Comparison of ENCODE assay signal across 8 mouse cellular contexts in the genomic region with DNA sequence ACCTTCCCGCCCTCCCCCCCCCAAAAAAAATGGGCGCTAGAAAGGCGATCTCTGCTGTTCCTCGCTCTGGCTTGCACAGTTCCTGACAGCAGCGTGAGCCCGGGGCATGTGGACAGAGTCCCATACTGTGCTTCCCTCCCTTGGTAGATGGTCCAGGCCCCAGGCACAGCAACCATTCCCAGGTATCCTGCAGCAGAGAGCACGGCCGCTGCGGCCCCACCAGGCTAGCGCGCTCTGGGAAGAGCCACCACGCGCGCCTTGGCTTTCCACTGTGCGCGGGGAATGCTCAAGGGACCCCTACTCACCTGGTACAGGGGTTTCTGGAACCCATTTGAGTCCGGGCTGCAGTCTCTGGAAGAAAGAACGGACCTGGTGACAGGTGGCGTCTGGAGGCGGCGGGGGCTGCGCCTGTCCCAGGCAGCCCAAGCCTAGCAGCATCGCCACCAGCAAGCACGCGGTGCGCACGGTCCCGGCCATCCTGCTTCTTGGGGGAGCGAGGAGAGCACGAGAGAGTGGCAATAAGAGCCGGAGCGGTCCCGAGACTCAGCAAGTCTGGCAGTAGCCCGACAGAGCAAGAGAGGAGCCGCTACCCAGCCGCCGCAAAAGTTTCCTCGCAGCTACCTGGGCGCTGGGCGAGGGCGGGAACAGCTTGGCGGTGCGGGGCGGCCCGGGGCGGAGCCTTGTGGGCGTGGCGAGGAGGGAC. TPM values are rescaled to one million over a fixed set of nuclear protein-coding genes. Genes with fewer than 3 reads are reported as not detected.
DNase-seq lines count a peak whose midpoint lies in the region; ATAC-seq lines count a peak whose summit lies in the region.

A gene (minus strand): TSS at position 623 of the 703 bp plus-strand sequence.

- peak within 1 kb of the TSS; percentile 66 for H3K4me2 ChIP-seq in intestine, embryonic 15.5 days (replicated peaks)
- H3K4me2 ChIP-seq in liver, embryonic 15.5 days = peak within 1 kb of the TSS; percentile 58
- peak within 1 kb of the TSS; percentile 84 for H3K4me2 ChIP-seq in neural tube, embryonic 15.5 days

- no peaks in the 10 kb centered on the region for H3K27me3 ChIP-seq in intestine, embryonic 15.5 days (replicated peaks)
- H3K27me3 ChIP-seq in liver, embryonic 15.5 days = peaks cover 39% of the 10 kb centered on the region
- peaks cover 19% of the 10 kb centered on the region; the same call in 1 of the 2 replicates for H3K27me3 ChIP-seq in neural tube, embryonic 15.5 days (replicated peaks)

- H3K4me3 ChIP-seq in intestine, embryonic 15.5 days (replicated peaks) = peak within 1 kb of the TSS; percentile 52
- peak within 1 kb of the TSS; percentile 47 for H3K4me3 ChIP-seq in liver, embryonic 15.5 days (replicated peaks)
- peak within 1 kb of the TSS; percentile 47 for H3K4me3 ChIP-seq in neural tube, embryonic 15.5 days (replicated peaks)

- peak within 1 kb of the TSS; percentile 60 for H3K9ac ChIP-seq in intestine, embryonic 15.5 days
- no peak within 1 kb of the TSS for H3K9ac ChIP-seq in liver, embryonic 15.5 days
- peak within 1 kb of the TSS; percentile 42 for H3K9ac ChIP-seq in neural tube, embryonic 15.5 days (replicated peaks)

- ATAC-seq in CD4-positive, CD25-positive, alpha-beta regulatory T cell, adult 4 months = no peak
- ATAC-seq in granulocyte monocyte progenitor cell, adult 5-6 weeks (replicated peaks; ENCODE audit: poor library complexity, severe bottlenecking) = peak; percentile 38
- ATAC-seq in intestine, embryonic 15.5 days = peak; percentile 97
- peak; percentile 19; the same call in 1 of the 2 replicates for ATAC-seq in liver, embryonic 15.5 days (ENCODE audit: insufficient read depth)
- ATAC-seq in neural tube, embryonic 15.5 days (ENCODE audit: low FRiP score) = peak; percentile 89

- 22% methylated on average over 48 of the region's 48 CpGs for WGBS in intestine, embryonic 15.5 days
- 25% methylated on average over 48 of the region's 48 CpGs for WGBS in liver, embryonic 15.5 days (ENCODE audit: insufficient replicate concordance)
- WGBS in neural tube, embryonic 15.5 days = 19% methylated on average over 48 of the region's 48 CpGs

- peak; percentile 31 for DNase-seq in CD4-positive, CD25-positive, alpha-beta regulatory T cell, adult 2 months (ENCODE audit: low read depth, low spot score)
- peak; percentile 12 for DNase-seq in c-Kit-positive CD71-negative TER-119-negative erythroid progenitor cells, embryonic 14.5 days (ENCODE audit: low read depth)
- DNase-seq in thymus, postnatal 36 days = peak; percentile 58 to 66

- H3K36me3 ChIP-seq in intestine, embryonic 15.5 days = no peaks in the 10 kb centered on the region
- H3K36me3 ChIP-seq in liver, embryonic 15.5 days (replicated peaks) = no peaks in the 10 kb centered on the region
- no peaks in the 10 kb centered on the region for H3K36me3 ChIP-seq in neural tube, embryonic 15.5 days

- peak within 1 kb of the TSS; percentile 80 for H3K27ac ChIP-seq in intestine, embryonic 15.5 days
- no peak within 1 kb of the TSS for H3K27ac ChIP-seq in liver, embryonic 15.5 days (replicated peaks)
- H3K27ac ChIP-seq in neural tube, embryonic 15.5 days (replicated peaks) = no peak within 1 kb of the TSS; the same call in 1 of the 2 replicates

- no peaks in the 10 kb centered on the region for H3K4me1 ChIP-seq in intestine, embryonic 15.5 days (replicated peaks)
- no peaks in the 10 kb centered on the region for H3K4me1 ChIP-seq in liver, embryonic 15.5 days (replicated peaks)
- H3K4me1 ChIP-seq in neural tube, embryonic 15.5 days = 0 out of 2 replicates have a peak, but pooled peaks cover 13% of the 10 kb centered on the region

- no peaks in the 10 kb centered on the region for H3K9me3 ChIP-seq in intestine, embryonic 15.5 days
- H3K9me3 ChIP-seq in liver, embryonic 15.5 days (replicated peaks) = no peaks in the 10 kb centered on the region
- H3K9me3 ChIP-seq in neural tube, embryonic 15.5 days (replicated peaks) = no peaks in the 10 kb centered on the region

RNA-seq across cellular contexts. Expression of the gene that starts here (rescaled TPM):
- not detected for polyA plus RNA-seq in CD4-positive, CD25-positive, alpha-beta regulatory T cell, adult 4 months (2017; shearing (Covaris generic))
- 2.2 and 6.1 TPM in 2 replicates for total RNA-seq in granulocyte monocyte progenitor cell, adult 5-6 weeks (2014; fragmentation: Nextera tagmentation)
- total RNA-seq in granulocyte monocyte progenitor cell, adult 5-6 weeks (2017) = 3.6 and 4.3 TPM in 2 replicates
- polyA plus RNA-seq in intestine, embryonic 15.5 days (2015; fragmentation: Nextera tagmentation; extraction: Ambion mirVana) = 505 and 604 TPM in 2 replicates
- 268 and 289 TPM in 2 replicates for polyA plus RNA-seq in liver, embryonic 15.5 days (2015; fragmentation: Nextera tagmentation; extraction: Ambion mirVana)
- polyA plus RNA-seq in neural tube, embryonic 15.5 days (2015; fragmentation: Nextera tagmentation; extraction: Ambion mirVana) = 86.6 and 128 TPM in 2 replicates

Comparison
In these comparisons a context has a peak if more than half of its experiments do, and no peak if none do; other contexts are left out.
1. RNA of the gene that starts here (polyA plus RNA-seq): 505 to 604 TPM in intestine, embryonic 15.5 days, 268 to 289 TPM in liver, embryonic 15.5 days and 86.6 to 128 TPM in neural tube, embryonic 15.5 days; not detected in CD4-positive, CD25-positive, alpha-beta regulatory T cell, adult 4 months; every median in the first group is over 10 times any median in the second.
2. DNase-seq: peak in every context shown above with its lines; median percentile 62 in thymus, postnatal 36 days; 31 in CD4-positive, CD25-positive, alpha-beta regulatory T cell, adult 2 months; 12 in c-Kit-positive CD71-negative TER-119-negative erythroid progenitor cells, embryonic 14.5 days.
3. Peak in every context shown above with its lines, with median percentiles within 50 percentile points of each other: H3K4me2 ChIP-seq and H3K4me3 ChIP-seq.